Mouse (Mus musculus) G1E (cell line): ENCODE data around the gene Bod1l. TPM values are rescaled to one million over a fixed set of nuclear protein-coding genes. Genes with fewer than 3 reads are reported as not detected.

Source experiments
- ATAC-seq: 2 replicates; pipeline ENCODE4 v1.8.0; 2016; ENCODE audit warnings: mild to moderate bottlenecking; ENCODE audit not compliant: insufficient number of reproducible peaks, poor library complexity, low FRiP score, severe bottlenecking; ENCODE audit errors: extremely low read depth
- DNase-seq: peaks from one replicate; pipeline ENCODE4 v3.0.0; 2012; ENCODE audit warnings: low spot score
- H3K27me3 ChIP-seq: 2 replicates; pipeline ENCODE4 v1.6.1; 2012; ENCODE audit warnings: mild to moderate bottlenecking, low read length, inconsistent platforms; ENCODE audit not compliant: insufficient read depth
- H3K36me3 ChIP-seq: replicated peaks from 2 replicates; pipeline ENCODE3; 2012; ENCODE audit warnings: mild to moderate bottlenecking, inconsistent platforms
- H3K4me1 ChIP-seq: 2 replicates; pipeline ENCODE4 v1.6.1; 2012; ENCODE audit warnings: low read depth, low read length, inconsistent platforms, mixed read lengths; ENCODE audit not compliant: insufficient read depth
- H3K4me3 ChIP-seq: 2 replicates; pipeline ENCODE4 v1.5.1; 2012; ENCODE audit warnings: low read depth, mild to moderate bottlenecking, inconsistent platforms, low read length, moderate library complexity, mixed read lengths
- H3K9me3 ChIP-seq: replicated peaks from 2 replicates; pipeline ENCODE4 v1.6.1; 2012; ENCODE audit warnings: inconsistent platforms
- CTCF ChIP-seq: IDR thresholded peaks from 2 replicates; pipeline ENCODE4 v1.5.1; 2012; ENCODE audit warnings: low read depth, low read length, inconsistent platforms, mixed read lengths
- GATA1 ChIP-seq: IDR thresholded peaks from 2 replicates; pipeline ENCODE4 v1.6.1; 2012; ENCODE audit warnings: borderline replicate concordance, low read length, inconsistent platforms, mixed read lengths
- GATA2 ChIP-seq: IDR thresholded peaks from 2 replicates; pipeline ENCODE4 v1.6.1; 2012; ENCODE audit warnings: low read depth, low read length, inconsistent platforms, borderline replicate concordance
- POLR2AphosphoS5 ChIP-seq: IDR thresholded peaks from 2 replicates; pipeline ENCODE4 v1.6.1; 2012; ENCODE audit warnings: low read depth, low read length, inconsistent platforms; ENCODE audit not compliant: insufficient replicate concordance
- TAL1 ChIP-seq: conservative IDR thresholded peaks from 2 replicates; pipeline ENCODE4 v1.6.1; 2012; ENCODE audit warnings: low read depth, low read length, inconsistent platforms, mixed read lengths
- polyA plus RNA-seq: library from polyadenylated mRNA; stranded (reverse); fragments of >175 nt; gene quantifications from 2 replicates; pipeline ENCODE4 v1.2.3, GENCODE M21; 2012
- total RNA-seq, 2 experiments: library from RNA; stranded (forward) in 1 of 2; stranded (reverse) in 1 of 2; fragments of 200-1000 nt in 1 of 2; fragments of >200 nt in 1 of 2; fragmentation: Nextera tagmentation in 1 of 2; gene quantifications; 2 replicates each; pipeline ENCODE4 v1.2.3; 2014 to 2017

Bod1l gene
- total and polyA plus RNA-seq, 3 experiments: 7.8 to 86.7 (median 50.6) TPM

GRCm38 (mm10) chr5:41788877-41789276 is 55.2 kb downstream of the Bod1l start:
- Histone ChIP-seq H3K36me3 (peaks cover 80% of the 10 kb centered on the region), H3K4me1 (no peaks in the 10 kb centered on the region), H3K27me3 (no peaks in the 10 kb centered on the region), H3K9me3 (no peaks in the 10 kb centered on the region), H3K4me3 (no peak overlapping the region)
- TF ChIP-seq GATA1: no peak
- no peak for TF ChIP-seq CTCF
- TF ChIP-seq POLR2AphosphoS5: no peak
- no peak for TF ChIP-seq TAL1
- TF ChIP-seq GATA2: no peak
- ATAC-seq: no peak
- no peak for DNase-seq

GRCm38 (mm10) chr5:41781890-41782289 is 62.2 kb downstream of the Bod1l start:
- DNase-seq (no peak), ATAC-seq (no peak)
- Histone ChIP-seq H3K4me3 (no peak overlapping the region), H3K27me3 (peaks cover 11% of the 10 kb centered on the region), H3K4me1 (no peaks in the 10 kb centered on the region), H3K9me3 (no peaks in the 10 kb centered on the region), H3K36me3 (peaks cover 19% of the 10 kb centered on the region)
- no peak for TF ChIP-seq POLR2AphosphoS5
- TF ChIP-seq TAL1: no peak
- TF ChIP-seq GATA2: no peak
- TF ChIP-seq GATA1: no peak
- no peak for TF ChIP-seq CTCF

GRCm38 (mm10) chr5:41780026-41780425 is 64.1 kb downstream of the Bod1l start:
- H3K4me3 ChIP-seq: no peak overlapping the region
- ATAC-seq (no peak), DNase-seq (no peak)
- H3K9me3 ChIP-seq: no peaks in the 10 kb centered on the region
- no peaks in the 10 kb centered on the region for H3K4me1 ChIP-seq
- TF ChIP-seq POLR2AphosphoS5 (no peak), GATA2 (no peak), TAL1 (no peak), GATA1 (no peak)
- peaks cover 13% of the 10 kb centered on the region for H3K27me3 ChIP-seq
- peaks cover 2% of the 10 kb centered on the region for H3K36me3 ChIP-seq

GRCm38 (mm10) chr5:41775728-41776127 is 68.4 kb downstream of the Bod1l start:
- no peak for TF ChIP-seq POLR2AphosphoS5
- TF ChIP-seq GATA2: no peak
- TF ChIP-seq TAL1: no peak
- TF ChIP-seq CTCF: no peak
- no peak for TF ChIP-seq GATA1
- peaks cover 14% of the 10 kb centered on the region for H3K27me3 ChIP-seq
- H3K4me3 ChIP-seq: no peak overlapping the region
- H3K9me3 ChIP-seq: no peaks in the 10 kb centered on the region
- H3K4me1 ChIP-seq: no peaks in the 10 kb centered on the region
- ATAC-seq: no peak
- H3K36me3 ChIP-seq: no peaks in the 10 kb centered on the region
- DNase-seq: no peak

GRCm38 (mm10) chr5:41775273-41775672 is 68.8 kb downstream of the Bod1l start:
- Histone ChIP-seq H3K4me3 (no peak overlapping the region), H3K27me3 (peaks cover 14% of the 10 kb centered on the region), H3K9me3 (no peaks in the 10 kb centered on the region), H3K4me1 (no peaks in the 10 kb centered on the region), H3K36me3 (no peaks in the 10 kb centered on the region)
- ATAC-seq (no peak), DNase-seq (no peak)
- TF ChIP-seq POLR2AphosphoS5 (no peak), GATA1 (no peak), GATA2 (no peak), CTCF (no peak), TAL1 (no peak)

- Histone ChIP-seq H3K27me3 (peaks cover 33% of the 10 kb centered on the region), H3K4me3 (peak overlapping the region; percentile 52; the same call in 1 of the 2 replicates), H3K36me3 (no peaks in the 10 kb centered on the region), H3K9me3 (peaks cover 12% of the 10 kb centered on the region), H3K4me1 (peaks cover 15% of the 10 kb centered on the region)
- ATAC-seq (peak; percentile 82), DNase-seq (peak; percentile 49)
- no peak for TF ChIP-seq TAL1
- peak; percentile 85 for TF ChIP-seq CTCF
- TF ChIP-seq POLR2AphosphoS5: no peak
- TF ChIP-seq GATA1: no peak
Observed at GRCm38 (mm10) chr5:41768382-41769040, 75.6 kb downstream of the Bod1l start.
